Mouse (Mus musculus) NIH3T3 (cell line): ENCODE data around the gene Lexm.
A peak's percentile ranks its signal among the peaks of the same experiment; 100 is the strongest.

Experiments
- DNase-seq: peaks from one replicate; pipeline ENCODE4 v3.0.0-alpha.2; 2012; ENCODE audit warnings: low read depth

Lexm gene

DNA sequence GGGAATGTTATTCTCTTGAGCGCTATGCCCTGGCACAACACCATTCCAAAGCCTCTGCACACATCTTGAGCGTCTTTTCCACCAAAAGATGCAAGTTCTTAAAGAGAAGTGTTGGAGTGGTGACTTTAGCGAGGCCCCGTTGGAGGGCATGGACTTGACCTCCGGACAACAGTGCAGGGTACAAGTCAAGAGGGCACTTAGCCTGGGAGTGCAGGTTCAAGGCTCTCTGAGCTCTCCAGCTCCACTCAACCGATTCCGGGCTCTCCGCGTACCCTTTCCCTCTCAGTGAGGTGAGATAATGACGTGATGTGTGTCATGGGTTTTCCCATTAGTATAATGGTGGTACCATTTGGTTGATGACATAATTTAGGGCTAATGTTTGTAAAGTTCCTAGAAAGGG, 7.2 kb upstream of the Lexm start:
- DNase-seq = no peak

DNA sequence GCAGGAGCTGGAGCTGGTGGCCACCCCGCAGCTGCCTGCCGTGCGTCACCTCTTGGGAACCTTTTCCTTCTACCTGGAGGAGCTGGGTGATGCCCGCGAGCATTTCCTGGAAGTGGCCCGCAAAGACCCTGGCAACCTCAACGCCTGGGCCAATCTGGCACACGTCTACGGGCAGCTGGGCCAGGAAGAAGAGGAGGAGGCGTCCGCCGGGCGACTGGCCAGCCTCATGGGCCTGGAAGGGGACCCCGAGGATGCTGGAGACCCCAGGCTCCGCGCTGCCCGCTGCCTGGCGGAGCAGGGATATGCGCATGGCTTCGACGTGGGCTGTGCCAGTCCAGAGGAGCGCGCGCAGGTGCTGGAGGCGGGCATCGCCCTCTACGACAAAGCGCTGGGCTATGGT, 5.7 kb upstream of the Lexm start:
- no peak for DNase-seq

DNA sequence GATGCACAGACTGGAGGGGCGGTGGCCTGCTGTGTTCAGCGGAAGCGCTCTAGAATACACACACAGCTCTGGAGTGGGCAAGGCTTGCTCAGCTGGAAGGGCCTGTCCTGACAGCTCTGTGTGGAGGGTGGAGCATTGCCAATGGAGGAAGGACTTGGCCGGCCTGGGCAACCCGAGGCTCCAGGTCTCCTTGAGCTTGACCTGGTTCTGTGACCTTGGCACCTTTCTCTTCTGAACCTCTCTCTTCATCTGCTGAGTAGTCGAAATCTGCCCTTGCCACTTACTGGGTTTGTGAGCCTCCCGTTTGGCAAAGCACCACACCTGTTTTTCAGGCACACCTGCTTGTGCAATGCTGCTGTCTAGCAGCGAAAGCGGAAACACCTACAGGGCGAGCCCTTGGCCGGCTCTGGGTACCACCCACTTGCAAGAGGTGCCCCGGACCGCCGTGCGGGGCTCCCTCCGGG, 5.0 kb upstream of the Lexm start, which contains the start of gene Ttc22:
Gene Ttc22, plus strand, starts transcription at position 403 of the 464 bp plus-strand sequence.
- DNase-seq = no peak

DNA sequence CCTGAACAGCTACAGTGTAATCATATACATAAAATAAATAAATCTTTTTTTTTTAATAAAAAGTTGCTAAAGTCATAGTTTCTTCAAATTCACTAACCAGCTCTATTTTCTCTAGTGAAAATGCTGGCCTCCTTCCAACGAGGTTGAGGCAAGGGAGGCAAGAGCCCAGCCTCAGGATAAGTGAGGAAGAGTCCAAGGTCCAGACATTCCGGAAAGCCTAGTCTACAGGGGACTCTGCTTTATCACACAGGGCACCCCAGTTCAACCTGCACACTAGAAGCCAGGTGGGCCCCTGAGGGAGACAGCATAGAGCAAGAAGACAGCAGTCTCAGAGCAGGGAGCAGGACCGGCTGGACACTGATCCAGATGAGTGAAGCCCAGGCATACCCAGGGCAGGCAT, 4.4 kb upstream of the Lexm start:
- DNase-seq = no peak

DNA sequence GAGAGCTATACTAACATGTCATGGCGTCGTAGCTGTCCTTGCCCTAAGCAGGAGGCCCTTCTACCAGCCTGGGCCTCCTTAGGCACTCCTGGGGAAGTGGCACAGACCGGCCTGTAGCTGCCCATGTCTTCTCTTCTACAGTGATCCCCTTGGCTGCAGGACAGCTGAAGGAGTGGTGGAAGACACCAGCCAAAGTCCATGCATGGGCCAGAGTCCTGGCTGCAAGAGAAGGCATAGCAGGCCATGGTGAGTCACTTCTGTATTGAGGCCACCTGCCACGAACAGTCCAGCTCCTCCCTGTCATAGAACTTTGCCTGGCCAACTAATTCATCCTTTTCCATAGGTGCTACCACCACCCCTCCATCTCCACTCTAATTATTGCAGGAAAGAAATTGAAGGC, 1.9 kb upstream of the Lexm start:
- no peak for DNase-seq

DNA sequence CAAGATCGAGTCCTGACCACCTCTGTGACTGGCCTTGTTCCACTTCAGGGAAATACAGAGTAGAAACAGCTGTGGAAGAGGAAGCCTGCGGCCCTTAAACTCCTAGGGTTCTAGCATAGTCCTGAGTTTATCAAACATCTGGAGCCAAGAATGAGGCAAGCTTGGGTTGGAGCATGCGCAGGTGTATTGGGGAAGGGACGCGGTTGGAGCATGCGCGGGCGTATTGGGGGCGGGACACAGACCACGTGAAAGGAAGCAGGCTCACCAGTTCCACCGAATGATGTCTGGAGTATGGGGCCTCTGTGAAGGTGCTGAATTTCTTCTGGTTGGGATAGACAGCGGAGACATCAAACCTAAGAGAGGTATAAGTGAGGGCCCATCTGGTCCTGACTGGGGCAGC, 1.4 kb downstream of the Lexm start:
- DNase-seq = no peak

DNA sequence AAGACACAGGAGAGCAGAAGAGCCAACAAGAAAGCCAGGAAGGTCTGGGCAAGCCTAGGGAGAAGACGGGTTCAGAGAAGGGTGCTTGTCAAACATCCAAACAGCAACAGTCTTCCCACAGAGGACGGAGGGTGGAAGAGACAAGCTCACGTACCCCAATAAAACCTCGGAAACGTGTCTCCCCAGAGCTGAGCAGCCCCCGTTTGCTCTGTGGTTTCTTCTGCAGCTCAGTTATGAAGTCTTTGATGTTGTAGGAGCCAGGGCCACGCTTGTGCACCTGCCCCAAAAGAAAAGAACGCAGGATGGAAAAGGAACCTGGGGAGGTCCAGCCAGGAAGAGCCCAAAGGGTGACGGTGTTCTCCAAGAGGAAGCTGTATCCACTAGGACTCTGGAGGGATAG, 2.2 kb downstream of the Lexm start:
- DNase-seq = no peak

DNA sequence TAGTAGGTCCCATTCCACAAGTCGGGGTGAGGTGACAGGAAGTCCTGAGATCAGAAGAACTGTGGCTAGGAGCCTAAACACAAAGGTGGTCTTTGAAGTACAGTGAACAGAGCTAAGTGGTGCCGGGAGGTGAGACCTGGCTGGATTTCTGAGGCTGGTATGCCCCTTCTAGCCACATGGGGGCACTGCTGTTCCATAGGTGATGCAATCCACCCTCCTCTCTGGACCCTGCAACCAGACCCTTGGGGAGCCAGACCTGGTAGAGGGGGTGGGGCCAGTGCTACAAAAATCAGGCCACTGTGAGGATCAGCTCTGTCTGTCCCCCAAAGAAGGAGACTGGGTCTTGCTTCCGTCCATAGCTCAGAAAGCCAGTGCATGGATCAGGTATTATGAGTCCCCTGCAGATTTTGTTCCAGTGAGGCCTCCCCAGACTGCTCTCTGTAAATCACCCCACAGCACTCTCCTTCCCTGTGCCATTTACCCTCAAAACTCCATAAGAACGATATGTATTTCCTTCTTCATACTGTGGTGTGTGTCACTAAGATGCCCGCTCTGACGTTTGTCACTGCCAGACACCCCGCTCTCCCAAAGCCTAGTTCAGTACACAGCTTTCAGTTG, 2.8 kb downstream of the Lexm start:
- DNase-seq = peak; percentile 84

DNA sequence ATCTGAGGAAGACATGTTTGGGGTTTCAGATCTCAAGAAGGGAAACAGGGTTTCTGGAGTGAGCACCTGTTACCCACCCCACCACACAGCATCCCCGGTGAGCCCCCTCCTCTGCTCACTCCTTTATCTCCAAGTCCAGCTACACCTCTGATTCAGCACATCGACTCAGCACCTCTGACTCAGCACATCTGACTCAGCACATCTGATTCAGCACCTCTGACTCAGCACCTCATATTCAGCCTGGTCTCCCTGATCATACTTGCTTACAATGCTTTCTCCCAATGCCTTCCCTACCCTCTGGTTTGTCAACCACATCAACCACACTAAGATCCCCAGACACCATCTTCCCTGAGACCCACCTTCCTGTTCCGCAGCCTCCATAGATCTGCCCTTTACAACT, 3.5 kb downstream of the Lexm start:
- DNase-seq = peak; percentile 83

DNA sequence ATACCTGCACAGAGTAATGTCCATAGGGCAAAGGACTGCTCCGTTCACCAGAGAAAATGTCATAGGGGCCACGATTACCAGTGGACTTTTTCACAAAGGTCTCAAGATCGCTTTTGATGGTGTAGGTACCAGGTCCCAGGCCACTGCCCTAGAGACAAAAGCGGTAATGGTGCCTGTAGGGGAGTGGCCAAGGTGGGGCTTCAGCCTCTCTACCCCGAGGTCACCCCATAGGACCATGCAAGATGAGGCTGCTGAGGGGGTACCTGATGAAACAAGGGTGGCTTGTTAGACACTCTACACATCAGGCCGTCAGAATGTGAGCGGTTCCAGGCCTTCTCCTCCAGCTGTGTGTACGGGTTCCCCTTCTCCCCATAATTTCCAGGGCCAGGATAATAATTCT, 3.9 kb downstream of the Lexm start:
- no peak for DNase-seq

DNA sequence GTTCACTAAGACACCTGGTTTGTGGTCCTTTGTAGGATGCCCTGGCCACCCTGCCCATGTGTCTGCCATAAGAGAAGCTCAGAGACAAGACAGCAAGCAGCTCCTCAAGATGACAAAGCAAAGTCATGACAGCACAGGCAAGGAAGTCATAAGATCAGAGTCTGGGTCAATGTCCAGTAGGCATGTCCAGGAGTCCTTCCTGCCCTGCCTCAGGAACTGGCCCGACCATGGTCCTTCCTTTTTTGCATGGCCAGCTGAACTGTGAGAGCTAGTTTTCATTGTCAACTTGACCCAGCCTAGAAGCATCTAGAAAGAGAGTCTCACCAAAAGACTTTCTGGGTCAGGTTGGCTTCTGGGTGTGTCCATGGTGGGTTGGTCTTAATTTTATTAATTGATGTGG, 9.1 kb downstream of the Lexm start:
- DNase-seq = no peak

DNA sequence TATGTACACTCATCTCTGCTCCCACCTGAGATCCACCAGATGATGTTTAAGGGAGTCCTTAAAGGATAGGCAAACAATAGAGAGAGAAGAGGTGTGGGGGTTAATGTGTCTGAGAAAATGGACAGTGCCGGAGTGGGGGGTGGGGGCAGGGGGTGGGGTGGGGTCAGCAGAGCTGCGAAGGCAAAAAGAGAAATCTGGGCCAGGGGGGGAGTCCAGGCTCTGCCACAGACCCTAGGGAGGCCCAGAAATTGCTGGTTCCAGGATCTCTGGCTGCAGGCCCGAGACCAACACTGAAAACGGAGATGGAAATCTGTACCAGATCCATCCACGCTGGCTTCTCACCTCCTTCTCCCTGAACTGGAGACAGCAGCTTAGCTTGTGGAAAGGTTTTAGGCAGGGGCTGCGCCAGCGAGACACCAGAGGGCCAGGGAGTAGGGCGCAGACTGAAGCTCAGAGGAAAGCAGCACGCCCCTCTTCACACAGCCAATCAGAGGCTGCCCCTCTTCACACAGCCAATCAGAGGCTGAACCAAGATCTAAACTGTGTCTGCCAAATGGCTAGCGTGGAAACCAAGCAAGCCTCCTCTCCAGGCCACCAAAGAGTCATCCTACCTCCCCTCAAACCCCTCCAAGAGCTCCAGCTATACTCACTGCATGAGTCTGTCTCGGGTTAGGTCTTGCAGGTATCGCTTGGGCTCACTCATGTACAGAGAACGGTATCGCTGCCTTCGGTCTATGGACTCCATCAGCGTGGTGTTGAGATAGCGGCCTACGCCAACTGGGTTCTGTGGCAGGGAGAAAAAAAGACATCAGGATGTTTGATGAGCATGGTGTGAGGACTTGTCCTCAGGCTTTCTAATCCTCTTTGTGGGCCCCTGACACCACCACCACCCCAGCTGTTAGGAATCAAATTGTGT, 10.1 kb downstream of the Lexm start:
- no peak for DNase-seq

DNA sequence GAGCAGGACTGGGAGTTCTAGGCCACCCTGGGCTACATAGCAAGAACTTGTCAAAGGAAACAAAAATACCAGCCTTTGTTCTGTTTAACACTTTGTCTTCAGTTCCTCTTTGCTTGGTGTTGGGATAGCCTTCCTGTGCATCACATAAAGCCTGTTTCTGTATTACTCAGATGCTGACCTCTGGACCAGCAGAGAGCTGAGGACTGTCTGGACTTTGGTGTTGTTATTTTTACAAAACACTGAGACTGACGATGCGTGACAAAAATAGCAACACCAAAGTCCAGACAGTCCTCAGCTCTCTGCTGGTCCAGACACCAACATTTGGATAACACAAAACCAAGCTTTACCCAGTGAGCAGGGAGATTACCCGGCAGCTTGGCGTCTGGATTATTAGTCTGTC, 16.3 kb downstream of the Lexm start:
- no peak for DNase-seq

DNA sequence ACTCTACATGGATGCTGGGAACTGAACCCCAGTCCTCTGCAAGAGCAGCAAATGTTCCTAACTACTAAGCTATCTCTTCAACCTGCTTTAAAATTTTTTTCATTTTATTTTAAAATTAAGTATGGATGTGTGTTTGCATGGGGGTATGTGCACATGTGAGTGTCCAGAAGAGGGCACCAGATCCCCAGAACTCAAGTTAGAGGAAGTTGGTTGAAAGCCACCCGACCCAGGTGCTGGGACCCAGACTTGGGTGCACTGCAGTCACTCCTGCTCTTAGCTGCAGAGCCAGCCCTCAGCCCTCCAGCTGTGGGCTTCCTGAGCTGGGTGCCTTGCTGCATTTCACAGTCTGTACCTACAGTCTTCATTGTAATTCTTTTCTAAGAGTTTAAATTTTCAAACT, 17.6 kb downstream of the Lexm start:
- no peak for DNase-seq

DNA sequence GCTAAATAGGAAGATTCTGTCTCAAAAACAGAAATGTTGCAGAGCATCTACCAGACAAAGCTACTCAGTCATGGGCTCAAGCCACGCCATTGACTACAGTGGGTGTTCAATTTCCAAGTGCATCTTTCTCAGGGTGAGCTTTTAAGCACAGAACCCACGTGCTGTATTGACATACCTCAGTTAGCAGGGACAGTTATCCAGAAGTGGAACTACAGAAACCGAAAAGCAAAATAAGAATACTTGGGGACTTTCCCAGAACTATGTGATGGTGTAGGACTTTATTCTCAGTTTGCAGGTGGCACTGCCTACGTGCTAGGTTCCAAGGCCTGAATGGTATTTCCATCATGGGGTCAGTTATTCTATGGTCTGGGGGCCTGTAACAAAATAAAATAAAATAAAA, 19.3 kb downstream of the Lexm start:
- DNase-seq = no peak

DNA sequence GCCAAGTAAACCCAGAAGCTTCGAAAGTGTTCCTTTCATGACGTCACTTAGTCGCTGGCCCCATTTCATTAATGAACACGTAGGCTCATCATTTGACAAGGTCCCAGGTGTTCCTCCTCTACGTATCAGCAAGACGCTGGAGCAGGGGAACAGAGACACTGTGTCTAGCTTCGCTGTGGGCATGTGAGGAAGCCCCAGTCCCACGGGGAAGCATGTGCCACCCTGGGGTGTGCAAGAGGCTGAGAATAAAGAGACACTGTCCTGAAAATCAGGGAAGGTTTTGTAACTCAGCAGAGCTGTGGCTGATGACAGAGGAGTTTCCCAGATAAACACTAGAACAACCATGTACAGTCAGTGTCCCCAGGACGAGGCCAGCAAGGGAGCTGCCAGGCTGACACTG, 20.0 kb downstream of the Lexm start:
- no peak for DNase-seq

DNA sequence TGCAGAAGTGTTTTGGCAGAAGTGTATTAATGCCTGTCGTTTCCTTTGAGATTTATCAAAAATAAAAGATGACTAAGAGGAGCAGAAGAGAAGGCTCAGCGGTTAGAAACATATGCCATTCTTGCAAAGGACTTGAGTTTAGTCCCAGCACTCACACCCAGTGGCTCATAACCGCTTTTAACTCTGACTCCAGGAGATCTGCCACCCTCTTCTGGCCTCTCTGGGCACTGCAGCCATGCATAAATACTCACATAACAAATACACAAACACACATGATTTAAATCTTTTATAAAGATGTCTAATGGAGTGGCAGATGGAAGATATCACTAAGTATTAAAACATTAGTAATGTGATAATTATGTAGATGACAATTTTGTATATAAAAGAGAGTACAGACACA, 20.8 kb downstream of the Lexm start:
- no peak for DNase-seq

DNA sequence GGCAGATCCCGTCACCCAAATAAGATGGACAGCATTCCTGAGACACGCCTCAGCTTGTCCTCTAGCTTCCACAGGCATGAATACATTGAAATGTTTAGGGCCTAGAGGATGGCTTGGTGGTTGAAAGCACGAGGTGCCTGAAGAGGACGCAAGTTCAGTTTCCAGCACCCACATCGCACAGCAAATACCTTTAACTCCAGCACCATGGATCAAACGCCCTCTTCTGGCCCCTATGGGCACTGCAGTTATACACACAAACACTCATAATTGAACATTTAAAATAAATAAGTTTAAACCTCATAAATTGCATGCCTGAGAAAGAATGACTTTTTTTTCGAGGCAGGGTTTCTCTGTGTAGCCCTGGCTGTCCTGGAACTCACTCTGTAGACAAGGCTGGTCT, 23.4 kb downstream of the Lexm start:
- peak; percentile 19 for DNase-seq

DNA sequence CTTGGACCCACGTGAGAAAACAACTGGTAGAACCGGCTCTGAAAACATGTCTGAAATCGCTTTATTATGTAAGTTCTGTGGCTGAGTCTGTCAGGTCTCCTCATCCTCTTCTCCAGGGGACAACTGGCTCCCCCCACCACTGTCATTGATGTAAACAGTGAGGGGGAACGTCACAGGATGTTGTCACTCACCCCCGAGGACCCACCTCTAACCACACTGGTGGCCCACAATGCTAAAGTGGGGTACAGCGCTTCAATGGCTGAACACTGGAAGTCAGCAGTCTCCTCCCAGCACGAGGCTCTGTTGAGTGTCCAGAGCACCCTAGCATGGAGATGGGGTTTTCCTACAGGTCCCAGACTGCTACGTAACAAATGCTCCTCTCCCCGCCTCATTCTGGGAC, 26.2 kb downstream of the Lexm start:
- no peak for DNase-seq

DNA sequence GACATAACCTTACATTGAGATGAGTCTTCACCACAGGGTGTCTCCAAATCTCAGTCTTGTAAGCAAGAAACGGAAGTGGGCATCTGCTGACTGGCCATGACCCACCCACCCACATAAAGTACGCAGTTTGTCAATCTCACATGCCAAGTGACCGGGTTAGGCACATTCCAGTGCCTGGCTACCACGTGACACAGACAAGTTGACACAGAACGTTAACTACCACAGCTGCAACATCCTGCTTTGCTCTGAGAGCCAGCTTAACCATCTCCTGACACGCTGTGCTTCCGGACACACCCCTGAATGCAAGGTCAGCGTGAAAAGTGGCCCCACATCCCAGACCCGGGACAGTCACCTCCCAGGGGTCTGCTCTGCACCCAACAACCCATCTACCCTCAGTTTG, 26.9 kb downstream of the Lexm start:
- DNase-seq = no peak

DNA sequence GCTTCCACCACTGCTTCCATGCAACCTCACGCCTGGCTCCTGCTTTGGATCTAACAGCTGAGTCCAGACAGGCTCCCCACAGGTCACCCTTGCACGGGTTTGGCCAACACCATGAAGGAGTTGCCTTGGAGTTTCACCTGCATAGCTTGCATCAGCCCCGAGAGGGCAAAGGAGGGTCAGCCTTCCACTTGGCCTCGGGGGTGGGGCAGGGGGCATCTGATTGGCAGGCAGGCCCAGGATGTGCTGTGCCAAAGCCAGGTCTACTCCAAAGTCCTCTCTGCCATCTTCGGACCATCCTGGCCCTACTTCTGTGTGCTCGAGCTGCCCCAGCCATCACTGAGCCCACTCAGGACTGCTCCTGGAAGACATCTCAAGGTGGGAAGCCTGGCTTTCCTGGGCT, 30.0 kb downstream of the Lexm start:
- no peak for DNase-seq

DNA sequence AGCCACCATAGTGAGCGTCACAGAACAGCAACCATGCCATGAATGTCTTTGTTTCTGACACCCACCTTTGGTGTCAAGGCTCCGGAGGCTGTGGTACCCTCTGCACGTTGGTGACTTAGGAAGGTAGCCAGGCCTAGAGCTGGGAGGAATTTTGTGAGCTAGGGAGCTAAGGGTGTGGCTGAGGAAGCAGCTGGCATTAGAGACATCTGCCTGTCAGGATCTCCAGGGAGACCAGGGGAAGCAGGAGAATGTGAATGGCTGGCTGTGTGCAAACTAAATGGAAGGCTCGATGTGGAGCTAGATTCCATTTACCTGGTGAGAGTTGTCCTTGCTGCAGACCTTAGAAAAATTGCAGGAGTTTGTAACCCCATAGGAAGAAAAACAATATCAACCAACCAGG, 32.4 kb downstream of the Lexm start:
- DNase-seq = no peak

DNA sequence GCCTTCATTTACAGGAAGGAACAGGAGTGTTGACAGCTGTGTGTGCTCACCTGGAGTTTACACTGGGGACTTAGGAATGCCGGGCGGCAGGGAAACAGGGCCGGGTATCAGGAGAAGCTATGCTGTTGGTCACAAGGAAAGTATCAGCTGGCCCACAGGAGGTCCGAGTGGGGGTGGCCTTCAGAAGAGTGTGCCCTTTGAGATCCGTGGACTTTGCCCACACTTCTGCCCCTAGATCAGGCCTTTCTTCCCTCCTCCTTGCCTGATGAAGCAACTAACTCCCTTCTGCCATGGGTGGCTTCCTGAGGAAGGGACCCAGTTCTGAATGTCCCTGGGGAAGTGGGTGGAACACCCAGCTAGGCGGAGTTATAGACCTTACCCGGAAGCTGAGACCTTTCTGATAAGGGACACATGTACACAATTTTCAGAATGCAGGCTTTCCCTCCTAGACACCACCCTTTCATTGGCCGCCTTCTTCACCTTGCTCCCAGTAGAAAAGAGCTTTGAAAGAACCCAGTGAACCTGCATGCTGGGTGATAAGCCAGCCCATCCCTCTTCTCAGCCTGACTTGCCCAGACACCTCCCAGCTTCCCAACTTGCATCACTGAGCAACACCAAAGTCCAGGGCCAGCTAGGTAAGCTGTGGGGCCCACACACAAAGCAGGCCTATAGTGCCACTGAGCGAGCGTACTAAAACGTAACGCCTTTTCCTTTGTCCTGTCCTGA, 34.5 kb downstream of the Lexm start:
- DNase-seq = no peak
